21 mouse cellular contexts compared by ENCODE assay signal in genomic region chr16:95789548-95789947, GRCm38 (mm10).
"Had no signal": no experiment of that assay in that cellular context is flagged by ENCODE, and none has a peak within 500 bp of the region (broad histone marks: within the 10 kb centered on the region; RNA-seq: fewer than 3 reads in every experiment).

No protein-coding gene starts in this region.

- H3K4me3 ChIP-seq: gastrocnemius, adult 2 months; heart, embryonic 10.5 days; heart, embryonic 12.5 days; hindbrain, embryonic 13.5 days; hindbrain, embryonic 15.5 days; limb, embryonic 10.5 days; limb, embryonic 12.5 days; liver, embryonic 13.5 days had no signal

- H3K27me3 ChIP-seq: heart, embryonic 12.5 days; hindbrain, embryonic 13.5 days; hindbrain, embryonic 15.5 days; limb, embryonic 12.5 days; liver, embryonic 13.5 days had no signal

- DNase-seq: gastrocnemius, adult 2 months; gastrocnemius, postnatal 10 days; gastrocnemius, postnatal 25 days; heart, adult 18-20 months; heart, postnatal 14 days; heart, postnatal 36 days; kidney, adult 11 months; kidney, adult 8-10 months; kidney, postnatal 10 days; layer of hippocampus, adult 9-11 months; layer of hippocampus, postnatal 36 days; liver; liver, embryonic 13.5 days had no signal

- H3K36me3 ChIP-seq: heart, embryonic 10.5 days; heart, embryonic 12.5 days; hindbrain, embryonic 13.5 days; hindbrain, embryonic 15.5 days; limb, embryonic 10.5 days; limb, embryonic 12.5 days; liver, embryonic 13.5 days had no signal

- ATAC-seq: hindbrain, postnatal 0 days had no signal

- H3K4me1 ChIP-seq: heart, embryonic 12.5 days; hindbrain, embryonic 15.5 days; liver, embryonic 13.5 days had no signal

- H3K27ac ChIP-seq: gastrocnemius, adult 2 months; heart, embryonic 10.5 days; hindbrain, embryonic 13.5 days; hindbrain, embryonic 15.5 days; hindbrain, postnatal 0 days; limb, embryonic 12.5 days; liver, embryonic 13.5 days had no signal

- H3K4me2 ChIP-seq: heart, embryonic 12.5 days; hindbrain, embryonic 13.5 days; hindbrain, embryonic 15.5 days; limb, embryonic 12.5 days; liver, embryonic 11.5 days; liver, embryonic 13.5 days had no signal

- H3K9me3 ChIP-seq: heart, embryonic 10.5 days; hindbrain, embryonic 13.5 days; hindbrain, embryonic 15.5 days; limb, embryonic 10.5 days; limb, embryonic 12.5 days; liver, embryonic 13.5 days had no signal

- H3K9ac ChIP-seq: heart, embryonic 12.5 days; hindbrain, embryonic 13.5 days; hindbrain, embryonic 15.5 days; limb, embryonic 12.5 days; liver, embryonic 13.5 days had no signal
